Mouse (Mus musculus) forebrain, embryonic 11.5 days (tissue): ENCODE data around the gene Pi4ka. TPM values are rescaled to one million over a fixed set of nuclear protein-coding genes. Genes with fewer than 3 reads are reported as not detected.
A peak's percentile ranks its signal among the peaks of the same experiment; 100 is the strongest.
"Not testable (repeated sequence)": the region's sequence is repeated elsewhere in the genome, so short reads cannot be mapped to it uniquely, and the experiment has no call there.

Experiments
- ATAC-seq: fragments of 200-750 bp; cut with Nextera tagmentation; replicated peaks from 2 replicates; pipeline ENCODE4 v1.8.0; 2017; ENCODE audit warnings: moderate TSS enrichment; ENCODE audit not compliant: low FRiP score
- DNase-seq: peaks from one replicate; pipeline ENCODE4 v3.0.0-alpha.2; 2017; ENCODE audit warnings: low spot score
- H3K27ac ChIP-seq: fragments of 300-500 bp; sonication (generic); 2 replicates; pipeline ENCODE4 v1.5.1; 2014; ENCODE audit warnings: low read depth, low read length
- H3K27me3 ChIP-seq: fragments of 300-500 bp; sonication (generic); 2 replicates; pipeline ENCODE4 v1.6.1; 2014; ENCODE audit warnings: mild to moderate bottlenecking, low read length, mixed read lengths; ENCODE audit not compliant: control insufficient read depth, insufficient read depth
- H3K36me3 ChIP-seq: fragments of 300-500 bp; sonication (generic); 2 replicates; pipeline ENCODE4 v1.6.1; 2014; ENCODE audit warnings: mild to moderate bottlenecking, low read length, moderate library complexity, mixed read lengths; ENCODE audit not compliant: control insufficient read depth, insufficient read depth
- H3K4me1 ChIP-seq: fragments of 300-500 bp; sonication (generic); replicated peaks from 2 replicates; pipeline ENCODE4 v1.6.1; 2014; ENCODE audit warnings: low read length, mixed read lengths; ENCODE audit not compliant: control insufficient read depth, insufficient read depth
- H3K4me2 ChIP-seq: fragments of 300-500 bp; sonication (generic); 2 replicates; pipeline ENCODE4 v1.6.1; 2014; ENCODE audit warnings: low read depth, mild to moderate bottlenecking, low read length, moderate library complexity, mixed read lengths; ENCODE audit not compliant: severe bottlenecking
- H3K4me3 ChIP-seq: fragments of 300-500 bp; sonication (generic); 2 replicates; pipeline ENCODE4 v1.5.1; 2014; ENCODE audit warnings: low read depth, low read length
- H3K9ac ChIP-seq: fragments of 300-500 bp; sonication (generic); 2 replicates; pipeline ENCODE4 v1.6.1; 2014; ENCODE audit warnings: low read length
- H3K9me3 ChIP-seq: fragments of 300-500 bp; sonication (generic); 2 replicates; pipeline ENCODE4 v1.6.1; 2016; ENCODE audit warnings: low read length, mixed read lengths; ENCODE audit not compliant: control insufficient read depth
- WGBS: fragments of 180-500 bp; shearing (Covaris S2); extraction: QIAGEN DNeasy Blood & Tissue Kit; methylation state at CpG from one replicate; pipeline ENCODE4 v1.1.7; 2014; 5-methylcytosine and 5-hydroxymethylcytosine counted together
- polyA plus RNA-seq: library from polyadenylated mRNA; unstranded; fragments of >200 nt; fragmentation: Nextera tagmentation; extraction: Ambion mirVana; gene quantifications from 2 replicates; pipeline ENCODE4 v1.2.1, GENCODE M21; 2014

The Pi4ka gene
- polyA plus RNA-seq, 1 experiment from 2014 or later = 54.3 TPM

GRCm38 (mm10) chr16:17239409-17239808, 166.7 kb downstream of the Pi4ka start:
- H3K4me3 ChIP-seq = no peak overlapping the region
- no peaks in the 10 kb centered on the region for H3K9me3 ChIP-seq
- no peak overlapping the region for H3K27ac ChIP-seq
- DNase-seq (no peak), ATAC-seq (no peak)
- 81% methylated on average over 2 of the region's 2 CpGs for WGBS
- H3K4me2 ChIP-seq = no peak overlapping the region
- no peaks in the 10 kb centered on the region for H3K27me3 ChIP-seq
- no peaks in the 10 kb centered on the region for H3K36me3 ChIP-seq
- H3K9ac ChIP-seq = no peak overlapping the region
- peaks cover 11% of the 10 kb centered on the region for H3K4me1 ChIP-seq

- H3K27me3 ChIP-seq = no peaks in the 10 kb centered on the region
- 88% methylated on average over 3 of the region's 3 CpGs for WGBS
- no peaks in the 10 kb centered on the region for H3K36me3 ChIP-seq
- H3K4me1 ChIP-seq = peaks cover 11% of the 10 kb centered on the region
- no peak overlapping the region for H3K4me2 ChIP-seq
- no peak overlapping the region for H3K27ac ChIP-seq
- H3K9me3 ChIP-seq = no peaks in the 10 kb centered on the region
- DNase-seq (no peak), ATAC-seq (no peak)
- H3K9ac ChIP-seq = no peak overlapping the region
- no peak overlapping the region for H3K4me3 ChIP-seq
These were observed 168.5 kb downstream of the Pi4ka start for GRCm38 (mm10) chr16:17237634-17238033.

GRCm38 (mm10) chr16:17234916-17235665, 171.0 kb downstream of the Pi4ka start:
- no peaks in the 10 kb centered on the region for H3K27me3 ChIP-seq
- H3K9ac ChIP-seq = peak overlapping the region; percentile 91
- H3K4me1 ChIP-seq = peaks cover 11% of the 10 kb centered on the region
- H3K4me2 ChIP-seq = peak overlapping the region; percentile 63
- DNase-seq (no peak), ATAC-seq (no peak)
- peak overlapping the region; percentile 92 for H3K4me3 ChIP-seq
- H3K9me3 ChIP-seq = no peaks in the 10 kb centered on the region
- no peak overlapping the region for H3K27ac ChIP-seq
- H3K36me3 ChIP-seq = no peaks in the 10 kb centered on the region
- 61% methylated on average over 9 of the region's 9 CpGs for WGBS

GRCm38 (mm10) chr16:17234499-17234895, 171.6 kb downstream of the Pi4ka start:
- Histone ChIP-seq H3K9ac (peak overlapping the region; percentile 91), H3K27ac (peak overlapping the region; percentile 89; the same call in 1 of the 2 replicates), H3K4me1 (peaks cover 11% of the 10 kb centered on the region), H3K9me3 (no peaks in the 10 kb centered on the region), H3K36me3 (no peaks in the 10 kb centered on the region), H3K27me3 (no peaks in the 10 kb centered on the region), H3K4me2 (peak overlapping the region; percentile 63), H3K4me3 (peak overlapping the region; percentile 92)
- 4% methylated on average over 12 of the region's 12 CpGs for WGBS
- no peak for ATAC-seq
- DNase-seq = peak; percentile 76

GRCm38 (mm10) chr16:17233702-17234498, 172.2 kb downstream of the Pi4ka start:
- Histone ChIP-seq H3K27me3 (no peaks in the 10 kb centered on the region), H3K4me2 (peak overlapping the region; percentile 63), H3K4me1 (peaks cover 11% of the 10 kb centered on the region), H3K9ac (peak overlapping the region; percentile 91), H3K36me3 (no peaks in the 10 kb centered on the region), H3K9me3 (no peaks in the 10 kb centered on the region), H3K4me3 (peak overlapping the region; percentile 92), H3K27ac (peak overlapping the region; percentile 89)
- DNase-seq (peak; percentile 85), ATAC-seq (peak; percentile 77)
- under 1% methylated on average over 45 of the region's 62 CpGs for WGBS

GRCm38 (mm10) chr16:17232794-17233701, 173.1 kb downstream of the Pi4ka start, which contains the start of gene Hic2:
Gene Hic2 (plus strand): TSS chr16:17233572.
- peak; percentile 98 for ATAC-seq

GRCm38 (mm10) chr16:17231523-17231922, 174.6 kb downstream of the Pi4ka start:
- H3K27ac ChIP-seq, H3K36me3 ChIP-seq, ATAC-seq, H3K9me3 ChIP-seq, H3K27me3 ChIP-seq, H3K9ac ChIP-seq, DNase-seq, H3K4me2 ChIP-seq, H3K4me3 ChIP-seq: not testable (repeated sequence)
- 93% methylated on average over 2 of the region's 2 CpGs for WGBS
- H3K4me1 ChIP-seq = peaks cover 11% of the 10 kb centered on the region

More at GRCm38 (mm10) chr16:17232794-17233701, 173.1 kb downstream of the Pi4ka start, which contains the start of gene Hic2:
- peak within 1 kb of the TSS; percentile 91 for H3K9ac ChIP-seq
- no peaks in the 10 kb centered on the region for H3K27me3 ChIP-seq
- peaks cover 11% of the 10 kb centered on the region for H3K4me1 ChIP-seq
- no peaks in the 10 kb centered on the region for H3K36me3 ChIP-seq
- H3K9me3 ChIP-seq = no peaks in the 10 kb centered on the region
- peak within 1 kb of the TSS; percentile 92 for H3K4me3 ChIP-seq
- 1% methylated on average over 57 of the region's 59 CpGs for WGBS
- DNase-seq = peak; percentile 99
- H3K4me2 ChIP-seq = peak within 1 kb of the TSS; percentile 63
- H3K27ac ChIP-seq = peak within 1 kb of the TSS; percentile 89
